Mouse (Mus musculus): ENCODE data around the gene Cyp4f14. TPM values are rescaled to one million over a fixed set of nuclear protein-coding genes. Genes with fewer than 3 reads are reported as not detected.

The Cyp4f14 gene
- not detected in 2 replicates for polyA plus RNA-seq (2012; ENCODE audit: low replicate concordance)

GRCm38 (mm10) chr17:32917131-32917530 lies at the start of gene Cyp4f14:
TSS of gene Cyp4f14 (minus strand) at chr17:32917342.

GRCm38 (mm10) chr17:32965623-32966290 lies 48.6 kb upstream of the Cyp4f14 start, which contains the start of gene Zfp472:
TSS of gene Zfp472 (plus strand) at chr17:32965814.

GRCm38 (mm10) chr17:32947215-32947914 lies 30.2 kb upstream of the Cyp4f14 start, which contains the start of gene Cyp4f13:
TSS of gene Cyp4f13 (minus strand) at chr17:32947402.

GRCm38 (mm10) chr17:32891239-32892180 lies 25.6 kb downstream of the Cyp4f14 start, which contains the start of gene Zfp870:
TSS of gene Zfp870 (minus strand) at chr17:32891642.

Other genes with a start within 250 kb of the Cyp4f14 start
- gene Cyp4f15, start 231.7 kb downstream of the Cyp4f14 start, polyA plus RNA-seq (2012; ENCODE audit: low replicate concordance) = not detected in 2 replicates
- 1.1 and 3.0 TPM in 2 replicates for gene Zfp871, start 129.1 kb downstream of the Cyp4f14 start, polyA plus RNA-seq (2012; ENCODE audit: low replicate concordance)
- gene Zfp811, start 107.4 kb downstream of the Cyp4f14 start, polyA plus RNA-seq (2012; ENCODE audit: low replicate concordance) = 0.03 and 0.08 TPM in 2 replicates
- 0.15 and 1.6 TPM in 2 replicates for gene Zfp799, start 87.1 kb downstream of the Cyp4f14 start, polyA plus RNA-seq (2012; ENCODE audit: low replicate concordance)
- 0.33 and 0.64 TPM in 2 replicates for gene Zfp870, start 25.7 kb downstream of the Cyp4f14 start, polyA plus RNA-seq (2012; ENCODE audit: low replicate concordance)
- gene Cyp4f13, start 30.1 kb upstream of the Cyp4f14 start, polyA plus RNA-seq (2012; ENCODE audit: low replicate concordance) = 66.1 and 166 TPM in 2 replicates
- gene Zfp472, start 48.5 kb upstream of the Cyp4f14 start, polyA plus RNA-seq (2012; ENCODE audit: low replicate concordance) = 0.22 and 0.72 TPM in 2 replicates
- gene Zfp952, start 75.8 kb upstream of the Cyp4f14 start, polyA plus RNA-seq (2012; ENCODE audit: low replicate concordance) = 0.28 and 1.1 TPM in 2 replicates
- 0.19 and 0.31 TPM in 2 replicates for gene Zfp763, start 116.1 kb upstream of the Cyp4f14 start, polyA plus RNA-seq (2012; ENCODE audit: low replicate concordance)
- not detected in 2 replicates for gene 4921501E09Rik, start 150.7 kb upstream of the Cyp4f14 start, polyA plus RNA-seq (2012; ENCODE audit: low replicate concordance)
- gene Zfp563, start 172.0 kb upstream of the Cyp4f14 start, polyA plus RNA-seq (2012; ENCODE audit: low replicate concordance) = 0.36 and 1.0 TPM in 2 replicates
- gene Morc2b, start 222.3 kb upstream of the Cyp4f14 start, polyA plus RNA-seq (2012; ENCODE audit: low replicate concordance) = not detected in 2 replicates